Mouse (Mus musculus) B cell, adult 62 days (primary cell): Measurements from ENCODE around the gene Olfr393. TPM values are rescaled to one million over a fixed set of nuclear protein-coding genes. Genes with fewer than 3 reads are reported as not detected.

Experiments used
- total RNA-seq: library from RNA; stranded (reverse); gene quantifications from 4 replicates; pipeline ENCODE4 v1.2.4, GENCODE M21; 2023

Gene Olfr393
- total RNA-seq: not detected in 4 replicates

DNA sequence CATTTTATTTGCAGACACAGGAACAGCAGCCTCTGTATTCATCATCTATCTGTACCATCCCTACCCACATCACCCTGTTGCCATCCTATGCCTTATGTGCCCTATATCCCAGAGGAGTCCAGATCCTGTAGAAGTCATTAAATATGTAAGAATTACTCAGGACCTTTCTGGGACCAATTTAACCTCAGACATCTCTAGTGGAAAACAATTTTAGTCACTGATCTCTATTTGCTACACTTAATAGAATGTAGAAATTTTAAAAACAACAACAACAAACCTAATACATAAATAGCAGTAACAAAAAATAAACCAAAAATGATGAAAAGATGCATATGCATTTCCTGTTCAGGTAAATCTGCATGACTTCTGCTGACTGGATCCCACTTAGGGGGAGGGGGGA, at the start of gene Olfr393:
TSS of gene Olfr393 (minus strand) at position 101 of the 400 bp plus-strand sequence.

DNA sequence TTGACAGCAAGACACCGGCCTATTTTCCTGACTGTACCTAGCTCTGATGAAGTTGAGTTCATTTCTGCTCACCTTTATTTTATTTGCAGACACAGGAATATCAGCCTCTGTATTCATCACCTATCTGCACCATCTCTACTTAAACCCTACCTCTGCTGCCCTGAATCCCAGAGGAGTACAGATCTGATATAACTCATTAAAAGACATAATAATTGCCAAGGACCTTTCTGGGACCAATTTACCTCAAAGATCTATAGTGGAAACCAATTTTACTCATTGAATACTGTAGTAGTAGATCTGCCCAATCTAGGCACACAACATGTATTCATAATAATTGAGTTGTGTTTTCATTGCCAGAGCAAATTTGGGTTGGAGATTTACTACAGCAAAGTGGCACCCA, 39.4 kb upstream of the Olfr393 start, which contains the start of gene Olfr394:
TSS of gene Olfr394 (minus strand) at position 101 of the 400 bp plus-strand sequence.

DNA sequence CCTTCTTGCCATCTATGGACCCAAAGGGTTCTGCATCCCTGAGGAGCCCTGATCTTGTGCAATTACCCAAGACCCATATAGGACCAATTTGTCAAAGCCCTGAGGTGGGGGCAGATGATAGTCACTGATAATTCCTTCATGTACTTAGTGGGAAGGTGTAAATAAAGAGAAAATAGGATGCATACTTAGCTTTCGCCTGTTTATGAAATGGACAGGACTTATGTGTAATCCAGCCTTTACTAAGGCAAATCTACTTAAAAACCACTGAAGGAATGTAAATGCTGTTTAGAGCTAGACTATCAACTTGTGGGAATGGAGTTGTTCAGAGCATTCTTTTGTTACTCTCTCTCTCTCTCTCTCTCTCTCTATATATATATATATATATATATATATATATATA, 34.3 kb downstream of the Olfr393 start, which contains the start of gene Olfr392:
TSS of gene Olfr392 (minus strand) at position 101 of the 400 bp plus-strand sequence.

DNA sequence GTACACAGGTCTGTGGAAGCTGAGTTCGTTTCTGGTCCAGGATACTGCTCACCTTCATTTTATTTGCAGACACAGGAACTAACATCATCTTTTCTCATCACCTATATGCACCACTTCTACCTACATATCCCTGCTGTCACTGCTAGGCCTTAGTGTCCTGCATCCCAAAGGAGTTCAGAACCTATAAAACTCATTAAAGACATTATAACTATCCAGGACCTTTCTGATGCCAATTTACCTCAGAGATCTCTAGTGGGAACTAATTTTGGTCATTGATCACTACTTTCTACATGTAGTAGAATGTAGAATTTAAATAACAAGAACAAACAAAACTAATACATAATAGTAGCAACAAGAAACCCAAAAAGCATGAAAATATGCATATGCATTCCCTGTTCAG, 48.3 kb downstream of the Olfr393 start, which contains the start of gene Olfr391-ps:
TSS of gene Olfr391-ps (minus strand) at position 101 of the 400 bp plus-strand sequence.

Other genes with a start within 250 kb of the Olfr393 start
- not detected in 4 replicates for gene Zfp735, start 162.7 kb downstream of the Olfr393 start, total RNA-seq
- not detected in 4 replicates for gene Olfr389, start 70.7 kb downstream of the Olfr393 start, total RNA-seq
- not detected in 4 replicates for gene Olfr390, start 68.5 kb downstream of the Olfr393 start, total RNA-seq
- not detected in 4 replicates for gene Olfr391-ps, start 48.4 kb downstream of the Olfr393 start, total RNA-seq
- not detected in 4 replicates for gene Olfr392, start 34.4 kb downstream of the Olfr393 start, total RNA-seq
- not detected in 4 replicates for gene Olfr394, start 39.3 kb upstream of the Olfr393 start, total RNA-seq
- not detected in 4 replicates for gene Olfr395, start 57.8 kb upstream of the Olfr393 start, total RNA-seq
- gene Olfr23, start 85.2 kb upstream of the Olfr393 start, total RNA-seq: not detected in 4 replicates
- gene Olfr397, start 109.4 kb upstream of the Olfr393 start, total RNA-seq: not detected in 4 replicates
- gene Olfr398, start 139.0 kb upstream of the Olfr393 start, total RNA-seq: not detected in 4 replicates
- not detected in 4 replicates for gene Olfr139, start 205.1 kb upstream of the Olfr393 start, total RNA-seq
- not detected in 4 replicates for gene Olfr399, start 205.2 kb upstream of the Olfr393 start, total RNA-seq
- gene Zfp616, start 218.5 kb upstream of the Olfr393 start, total RNA-seq: not detected in 4 replicates